Mouse (Mus musculus): ENCODE results near the gene Gm20721. TPM values are rescaled to one million over a fixed set of nuclear protein-coding genes. Genes with fewer than 3 reads are reported as not detected.

The Gm20721 gene
- polyA plus RNA-seq, 1 experiment = 0.07 TPM

DNA sequence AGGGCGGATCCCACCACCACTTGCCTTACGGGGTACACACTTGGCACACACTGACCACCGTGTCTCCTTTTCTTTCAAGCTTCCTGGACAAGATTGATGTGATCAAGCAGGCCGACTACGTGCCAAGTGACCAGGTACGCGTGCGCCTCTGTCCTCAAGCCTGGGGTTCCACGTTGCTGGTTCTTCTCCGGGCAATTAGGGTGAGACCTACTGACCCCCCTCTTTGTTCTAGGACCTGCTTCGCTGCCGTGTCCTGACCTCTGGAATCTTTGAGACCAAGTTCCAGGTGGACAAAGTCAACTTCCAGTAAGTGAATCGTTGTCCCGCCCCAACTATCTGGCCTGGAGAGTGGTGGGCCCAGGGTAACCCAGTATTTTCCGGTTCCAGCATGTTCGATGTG, 1.5 kb downstream of the Gm20721 start:
- Histone ChIP-seq H3K4me3 (replicated peaks; ENCODE audit: insufficient read depth, low read depth, low read length) (no peak overlapping the region), H3K27ac (ENCODE audit: insufficient read depth, low read length) (no peak overlapping the region), H3K4me1 (ENCODE audit: control insufficient read depth, insufficient read depth, low read length) (peaks cover 23% of the 10 kb centered on the region), H3K27me3 (ENCODE audit: control insufficient read depth, insufficient read depth, low read length) (no peaks in the 10 kb centered on the region)
- TF ChIP-seq POLR2A (IDR thresholded peaks at IDR 0.05; ENCODE audit: borderline replicate concordance, insufficient read depth, low read length) = no peak
- no peak for DNase-seq
- 92% methylated on average over 16 of the region's 16 CpGs for WGBS

- peak; percentile 61 to 83 for DNase-seq
- Histone ChIP-seq H3K4me3 (replicated peaks; ENCODE audit: insufficient read depth, low read depth, low read length) (no peak overlapping the region), H3K27ac (ENCODE audit: insufficient read depth, low read length) (peak overlapping the region; percentile 23; the same call in 1 of the 2 replicates), H3K27me3 (ENCODE audit: control insufficient read depth, insufficient read depth, low read length) (no peaks in the 10 kb centered on the region), H3K4me1 (ENCODE audit: control insufficient read depth, insufficient read depth, low read length) (peaks cover 23% of the 10 kb centered on the region)
- 2% methylated on average over 3 of the region's 3 CpGs for WGBS
- TF ChIP-seq POLR2A (IDR thresholded peaks at IDR 0.05; ENCODE audit: borderline replicate concordance, insufficient read depth, low read length) = no peak
- TF ChIP-seq CTCF (IDR thresholded peaks at IDR 0.05; ENCODE audit: borderline replicate concordance, insufficient read depth, low read depth, low read length) = no peak
Observed at GRCm38 (mm10) chr2:174344003-174344655, 2.4 kb downstream of the Gm20721 start.

DNA sequence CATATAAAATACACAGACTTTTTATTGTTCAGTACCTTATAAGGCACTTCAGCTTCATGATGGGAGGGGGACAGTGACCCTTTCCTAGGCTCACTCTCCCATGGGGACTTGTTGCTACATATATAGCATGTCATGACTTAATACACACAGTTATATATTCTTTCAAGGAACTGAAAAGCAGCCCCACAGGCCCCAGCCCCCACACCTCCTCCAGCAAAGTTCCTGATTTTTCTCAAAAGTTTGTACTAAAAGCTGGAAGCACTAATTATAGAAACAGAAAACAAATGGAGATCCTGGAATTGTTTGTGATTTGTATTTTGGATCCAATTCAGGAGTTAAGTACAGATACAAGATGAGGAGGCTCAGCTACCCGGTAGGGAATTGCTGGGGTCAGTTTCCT, 2.9 kb downstream of the Gm20721 start:
- no peak overlapping the region for H3K4me3 ChIP-seq (replicated peaks; ENCODE audit: insufficient read depth, low read depth, low read length)
- peaks cover 23% of the 10 kb centered on the region for H3K4me1 ChIP-seq (ENCODE audit: control insufficient read depth, insufficient read depth, low read length)
- no peaks in the 10 kb centered on the region for H3K27me3 ChIP-seq (ENCODE audit: control insufficient read depth, insufficient read depth, low read length)
- no peak for TF ChIP-seq POLR2A (IDR thresholded peaks at IDR 0.05; ENCODE audit: borderline replicate concordance, insufficient read depth, low read length)
- no peak for TF ChIP-seq CTCF (IDR thresholded peaks at IDR 0.05; ENCODE audit: borderline replicate concordance, insufficient read depth, low read depth, low read length)
- DNase-seq = no peak
- WGBS = 13% methylated on average over 1 of the region's 1 CpGs
- H3K27ac ChIP-seq (ENCODE audit: insufficient read depth, low read length) = no peak overlapping the region

DNA sequence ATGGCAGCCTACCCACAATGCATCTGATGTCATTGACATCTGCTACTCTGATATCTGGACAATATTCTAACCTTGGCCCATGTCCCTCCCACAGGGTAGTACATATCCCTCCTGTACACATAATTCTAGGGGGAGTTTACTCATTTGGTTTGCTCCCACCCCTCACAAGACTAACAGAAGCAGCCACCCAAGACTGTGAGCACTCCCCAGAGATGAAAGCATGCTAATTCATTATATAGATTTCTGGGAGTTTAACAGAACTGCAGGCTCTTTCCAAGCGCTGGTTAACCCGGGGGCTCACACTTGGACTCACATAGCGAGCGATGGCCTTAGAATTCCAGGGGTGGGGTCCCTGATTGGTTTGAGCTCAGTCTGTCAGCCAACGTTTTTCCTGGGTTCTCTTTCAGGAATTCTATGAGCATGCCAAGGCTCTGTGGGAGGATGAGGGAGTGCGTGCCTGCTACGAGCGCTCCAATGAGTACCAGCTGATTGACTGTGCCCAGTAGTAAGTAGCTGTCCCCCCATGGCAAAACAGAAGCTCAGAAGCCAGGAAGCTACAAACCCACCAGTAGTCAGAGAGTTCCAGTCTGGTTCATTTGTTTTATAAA, 3.6 kb downstream of the Gm20721 start:
- no peaks in the 10 kb centered on the region for H3K27me3 ChIP-seq (ENCODE audit: control insufficient read depth, insufficient read depth, low read length)
- no peak for DNase-seq
- H3K27ac ChIP-seq (ENCODE audit: insufficient read depth, low read length) = no peak overlapping the region
- TF ChIP-seq CTCF (IDR thresholded peaks at IDR 0.05; ENCODE audit: borderline replicate concordance, insufficient read depth, low read depth, low read length) = no peak
- TF ChIP-seq POLR2A (IDR thresholded peaks at IDR 0.05; ENCODE audit: borderline replicate concordance, insufficient read depth, low read length) = no peak
- WGBS = 22% methylated on average over 8 of the region's 8 CpGs
- no peak overlapping the region for H3K4me3 ChIP-seq (replicated peaks; ENCODE audit: insufficient read depth, low read depth, low read length)
- peaks cover 23% of the 10 kb centered on the region for H3K4me1 ChIP-seq (ENCODE audit: control insufficient read depth, insufficient read depth, low read length)

- 49% methylated on average over 4 of the region's 4 CpGs for WGBS
- TF ChIP-seq POLR2A (IDR thresholded peaks at IDR 0.05; ENCODE audit: borderline replicate concordance, insufficient read depth, low read length) (no peak), CTCF (IDR thresholded peaks at IDR 0.05; ENCODE audit: borderline replicate concordance, insufficient read depth, low read depth, low read length) (no peak)
- Histone ChIP-seq H3K27ac (ENCODE audit: insufficient read depth, low read length) (no peak overlapping the region), H3K4me1 (ENCODE audit: control insufficient read depth, insufficient read depth, low read length) (peaks cover 23% of the 10 kb centered on the region), H3K4me3 (replicated peaks; ENCODE audit: insufficient read depth, low read depth, low read length) (no peak overlapping the region), H3K27me3 (ENCODE audit: control insufficient read depth, insufficient read depth, low read length) (no peaks in the 10 kb centered on the region)
- DNase-seq = no peak
Observed at GRCm38 (mm10) chr2:174340893-174341580, 5.5 kb downstream of the Gm20721 start.

DNA sequence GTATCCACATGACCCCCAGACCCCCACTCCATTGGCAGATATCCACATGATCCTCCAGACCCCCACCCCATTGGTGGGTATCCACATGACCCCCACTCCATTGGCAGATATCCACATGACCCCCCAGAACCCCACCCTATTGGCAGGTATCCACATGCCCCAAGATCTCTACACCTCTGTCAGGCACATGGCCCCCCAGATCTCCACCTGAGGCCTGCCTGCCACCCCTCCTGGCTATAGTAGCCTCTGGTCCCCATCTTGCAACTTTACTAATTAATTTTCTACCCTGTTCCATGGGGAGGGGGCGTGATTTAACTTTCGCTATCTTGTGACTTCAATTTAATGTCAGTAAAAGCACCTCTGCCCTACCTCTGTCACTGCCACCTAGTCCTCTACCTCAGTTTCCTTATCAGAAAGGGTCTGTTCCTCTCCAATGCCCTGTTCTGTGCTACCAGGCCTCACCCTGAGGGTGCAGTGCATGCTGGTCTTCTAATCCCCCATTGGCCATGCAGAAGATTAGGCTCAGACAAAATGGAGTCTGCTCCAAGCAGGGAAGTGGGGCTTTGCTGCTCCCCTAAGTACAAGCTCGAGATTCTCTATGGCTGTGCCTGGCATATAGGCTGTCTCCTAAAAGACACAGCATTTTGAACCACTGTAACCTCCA, 6.2 kb downstream of the Gm20721 start:
- TF ChIP-seq CTCF (IDR thresholded peaks at IDR 0.05; ENCODE audit: borderline replicate concordance, insufficient read depth, low read depth, low read length) = no peak
- no peak for TF ChIP-seq POLR2A (IDR thresholded peaks at IDR 0.05; ENCODE audit: borderline replicate concordance, insufficient read depth, low read length)
- no peak overlapping the region for H3K27ac ChIP-seq (ENCODE audit: insufficient read depth, low read length)
- peaks cover 23% of the 10 kb centered on the region for H3K4me1 ChIP-seq (ENCODE audit: control insufficient read depth, insufficient read depth, low read length)
- H3K27me3 ChIP-seq (ENCODE audit: control insufficient read depth, insufficient read depth, low read length) = no peaks in the 10 kb centered on the region
- H3K4me3 ChIP-seq (replicated peaks; ENCODE audit: insufficient read depth, low read depth, low read length) = no peak overlapping the region
- 87% methylated on average over 3 of the region's 3 CpGs for WGBS
- no peak for DNase-seq

- no peak for DNase-seq
- H3K27me3 ChIP-seq (ENCODE audit: control insufficient read depth, insufficient read depth, low read length) = no peaks in the 10 kb centered on the region
- peaks cover 16% of the 10 kb centered on the region for H3K4me1 ChIP-seq (ENCODE audit: control insufficient read depth, insufficient read depth, low read length)
- H3K27ac ChIP-seq (ENCODE audit: insufficient read depth, low read length) = no peak overlapping the region
- H3K4me3 ChIP-seq (replicated peaks; ENCODE audit: insufficient read depth, low read depth, low read length) = no peak overlapping the region
- 86% methylated on average over 1 of the region's 1 CpGs for WGBS
- TF ChIP-seq POLR2A (IDR thresholded peaks at IDR 0.05; ENCODE audit: borderline replicate concordance, insufficient read depth, low read length) = no peak
- no peak for TF ChIP-seq CTCF (IDR thresholded peaks at IDR 0.05; ENCODE audit: borderline replicate concordance, insufficient read depth, low read depth, low read length)
Observed at GRCm38 (mm10) chr2:174339701-174340100, 6.8 kb downstream of the Gm20721 start.
